In the genomic region with DNA sequence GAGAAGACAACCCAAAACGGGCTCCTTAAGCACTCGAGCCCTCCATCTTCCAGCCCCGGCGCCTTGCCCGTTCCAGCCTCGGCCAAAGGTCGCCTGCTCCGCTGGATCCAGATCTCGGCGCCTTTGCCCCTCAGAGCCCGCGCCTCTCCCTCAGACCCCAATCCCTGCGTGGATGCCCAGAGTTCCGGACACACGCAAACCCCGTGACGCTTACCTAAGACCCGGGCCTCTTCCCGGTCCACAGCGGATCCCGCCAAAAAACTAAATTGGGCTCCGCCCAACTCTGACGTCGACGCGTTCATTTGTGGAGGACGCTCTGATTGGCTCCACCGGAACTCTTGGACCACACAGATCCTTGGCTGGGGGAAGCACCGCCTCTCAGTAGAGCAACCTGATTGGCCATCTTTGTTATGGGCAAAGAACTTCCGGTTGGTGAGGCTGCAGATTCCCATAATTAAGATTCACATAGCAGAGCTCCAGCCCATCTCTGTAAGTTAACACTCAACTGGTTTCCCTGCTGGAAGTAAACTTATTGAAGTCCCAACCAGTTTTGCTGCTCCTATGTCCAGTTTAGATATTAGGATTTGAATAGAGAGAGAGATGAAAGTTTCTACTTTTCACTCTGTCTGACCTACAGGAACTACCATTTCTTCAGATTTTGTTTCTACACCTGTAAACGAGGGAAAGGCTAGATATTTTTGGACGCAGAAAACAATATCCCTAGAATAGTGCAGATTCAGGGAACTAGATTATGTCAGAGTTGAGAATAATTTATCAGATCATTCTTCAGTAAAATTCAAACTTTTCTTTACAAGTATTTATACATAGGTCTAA, we compare ENCODE assay signal across 8 mouse cellular contexts. TPM values are rescaled to one million over a fixed set of nuclear protein-coding genes. Genes with fewer than 3 reads are reported as not detected.
A peak's percentile ranks its signal among the peaks of the same experiment; 100 is the strongest.
DNase-seq lines count a peak whose midpoint lies in the region; ATAC-seq and TF ChIP-seq lines count a peak whose summit lies in the region.

A gene (minus strand): TSS at position 301 of the 834 bp plus-strand sequence.

- peak; percentile 97 for DNase-seq in ES-E14 (ENCODE audit: low read depth, low spot score)
- peak; percentile 81 for DNase-seq in cerebellum, adult 11-12 months
- DNase-seq in heart, postnatal 25 days (ENCODE audit: low spot score), result peak; percentile 86
- DNase-seq in layer of hippocampus, adult 18-20 months (ENCODE audit: low spot score in 2 of 2), result peak; percentile 90 to 93
- DNase-seq in lung, adult 2 months, result peak; percentile 88
- DNase-seq in thymus, adult 18-20 months, result peak; percentile 84 to 89

- H3K4me1 ChIP-seq in ES-E14 (ENCODE audit: control insufficient read depth in 2 of 2, insufficient read depth in 2 of 2, low read length in 2 of 2, poor library complexity in 1 of 2), result peaks cover 2 to 3% of the 10 kb centered on the region in 2 experiments; a peak in 1 of 4 replicates
- peaks cover 12% of the 10 kb centered on the region for H3K4me1 ChIP-seq in forebrain, embryonic 15.5 days
- no peaks in the 10 kb centered on the region for H3K4me1 ChIP-seq in lung, adult 2 months (ENCODE audit: control insufficient read depth, insufficient read depth, low read length)

- H3K27me3 ChIP-seq in forebrain, embryonic 15.5 days, result no peaks in the 10 kb centered on the region

- H3K4me3 ChIP-seq in ES-E14 (ENCODE audit: insufficient read depth in 1 of 2, low read depth in 1 of 2, low read length in 2 of 2, poor library complexity in 1 of 2, severe bottlenecking in 1 of 2), result peak within 1 kb of the TSS; percentile 85
- H3K4me3 ChIP-seq in forebrain, embryonic 15.5 days, result peak within 1 kb of the TSS; percentile 65
- H3K4me3 ChIP-seq in lung, adult 2 months (replicated peaks; ENCODE audit: extremely low read depth, low read depth, low read length), result peak within 1 kb of the TSS; percentile 82

- H3K36me3 ChIP-seq in ES-E14 (ENCODE audit: control insufficient read depth, insufficient read depth, low read length, poor library complexity, severe bottlenecking), result peaks cover 21% of the 10 kb centered on the region
- H3K36me3 ChIP-seq in forebrain, embryonic 15.5 days, result no peaks in the 10 kb centered on the region

- no peak for TF ChIP-seq CTCF in lung, adult 2 months (IDR thresholded peaks at IDR 0.05; ENCODE audit: insufficient read depth, low read length)

- peak within 1 kb of the TSS; percentile 96 for H3K9ac ChIP-seq in ES-E14 (ENCODE audit: insufficient read depth, low read depth, low read length, poor library complexity, severe bottlenecking)
- peak within 1 kb of the TSS; percentile 43 for H3K9ac ChIP-seq in forebrain, embryonic 15.5 days (replicated peaks)

- TF ChIP-seq POLR2A in lung, adult 2 months (IDR thresholded peaks at IDR 0.05; ENCODE audit: borderline replicate concordance, extremely low read depth, low read depth, low read length), result no peak

- WGBS in forebrain, embryonic 15.5 days, result 3% methylated on average over 32 of the region's 32 CpGs
- WGBS in lung, adult 2 months, result 2% methylated on average over 32 of the region's 32 CpGs

- intact Hi-C loops in heart, postnatal 25 days (cut with DNase I), result loop anchor here (5.0 kb wide), 1 partner anchor 95 kb away; a partner anchor contains a TSS

- peak within 1 kb of the TSS; percentile 72 for H3K27ac ChIP-seq in ES-E14 (ENCODE audit: insufficient read depth, low read depth, low read length, poor library complexity, severe bottlenecking)
- H3K27ac ChIP-seq in forebrain, embryonic 15.5 days (replicated peaks), result no peak within 1 kb of the TSS

- H3K9me3 ChIP-seq in ES-E14 (ENCODE audit: control insufficient read depth, insufficient read depth, low read depth, low read length), result no peaks in the 10 kb centered on the region
- no peaks in the 10 kb centered on the region for H3K9me3 ChIP-seq in forebrain, embryonic 15.5 days

- H3K4me2 ChIP-seq in forebrain, embryonic 15.5 days (replicated peaks), result peak within 1 kb of the TSS; percentile 75

- peak; percentile 100 for ATAC-seq in forebrain, embryonic 15.5 days (replicated peaks)
- peak; percentile 99 for ATAC-seq in neutrophil, adult 5-6 weeks (ENCODE audit: extremely low read depth, insufficient number of reproducible peaks, low FRiP score, poor library complexity, severe bottlenecking)

- in situ Hi-C loops in ES-E14 (cut with MboI; ENCODE audit: low sequenced_read_pairs in 2 of 2, unreplicated experiment in 2 of 2), result no loop called here

TF ChIP-seq in ES-E14, 5 proteins besides CTCF, POLR2A, EP300 and RAD21:
- TF ChIP-seq HCFC1 (IDR thresholded peaks at IDR 0.05; ENCODE audit: borderline replicate concordance, insufficient read depth, low read length) (no peak), MAFK (IDR thresholded peaks at IDR 0.05; ENCODE audit: insufficient read depth, low read depth, low read length) (peak; percentile 20; the same call in 1 of the 2 replicates), CHD2 (IDR thresholded peaks at IDR 0.05; ENCODE audit: low read depth, low read length) (peak; percentile 62; the same call in 1 of the 2 replicates), ZC3H11A (IDR thresholded peaks at IDR 0.05; ENCODE audit: borderline replicate concordance, low read depth, low read length) (no peak), ZNF384 (IDR thresholded peaks at IDR 0.05; ENCODE audit: low read depth, low read length) (no peak)

RNA-seq across cellular contexts. Expression of the gene that starts here (rescaled TPM):
- total RNA-seq in ES-E14 (2012; rRNA removed), result 127 and 141 TPM in 2 replicates
- 11.8 and 14.9 TPM in 2 replicates for polyA plus RNA-seq in forebrain, embryonic 15.5 days (2015; fragmentation: Nextera tagmentation; extraction: Ambion mirVana)
- total RNA-seq in heart, postnatal 25 days (2021), result under 1 TPM; 0.57 to 0.59 TPM
- under 1 TPM; 0.35 to 0.91 TPM for total RNA-seq in layer of hippocampus, adult 18-20 months (2021)
- 0.45 and 1.2 TPM in 2 replicates for polyA plus RNA-seq in lung, adult 2 months (2012; rRNA removed)
- total RNA-seq in neutrophil, adult 5-6 weeks (2017), result 1.4 and 2.3 TPM in 2 replicates

Comparison
In these comparisons a context has a peak if more than half of its experiments do, and no peak if none do; other contexts are left out.
1. RNA of the gene that starts here (total RNA-seq): 127 to 141 TPM in ES-E14; 1.4 to 2.3 TPM in neutrophil, adult 5-6 weeks, 0.35 to 0.91 TPM in layer of hippocampus, adult 18-20 months and 0.57 to 0.59 TPM in heart, postnatal 25 days; every median in the first group is over 10 times any median in the second.
2. Peak in DNase-seq in heart, postnatal 25 days; RNA of the gene not detected or under 1 TPM.
3. Peak in DNase-seq in layer of hippocampus, adult 18-20 months; RNA of the gene not detected or under 1 TPM.
4. Peak in every context shown above with its lines, with median percentiles within 50 percentile points of each other: DNase-seq and H3K4me3 ChIP-seq.